Mouse (Mus musculus) gastrocnemius, adult 18-20 months (tissue): ENCODE data around the gene Olfr1214. TPM values are rescaled to one million over a fixed set of nuclear protein-coding genes. Genes with fewer than 3 reads are reported as not detected.
"Not testable (repeated sequence)": the region's sequence is repeated elsewhere in the genome, so short reads cannot be mapped to it uniquely, and the experiment has no call there.

Source experiments
- DNase-seq: peaks from one replicate; pipeline ENCODE4 v3.0.0; 2021; ENCODE audit warnings: low spot score
- long read RNA-seq, 2 experiments: library from polyadenylated mRNA; stranded (forward); transcript quantifications; one replicate each; pipeline ENCODE4 v2.0.0; 2021
- total RNA-seq, 2 experiments: library from RNA; stranded (reverse); gene quantifications; 2 replicates each; pipeline ENCODE4 v1.2.3; 2021

Olfr1214 gene
- not detected for total RNA-seq
- long read RNA-seq, experiment 1, result 0 reads
- long read RNA-seq, experiment 2, result 0 reads

- no peak for DNase-seq
These were observed at the start of gene Olfr1214 for GRCm38 (mm10) chr2:88992553-88992952. TSS of gene Olfr1214 (minus strand) at chr2:88992653.

- DNase-seq, result no peak
These were observed 39.5 kb upstream of the Olfr1214 start, which contains the start of gene Olfr1217 for GRCm38 (mm10) chr2:89031965-89032364. TSS of gene Olfr1217 (minus strand) at chr2:89032065.

- not testable (repeated sequence) for DNase-seq
These were observed 29.0 kb upstream of the Olfr1214 start for GRCm38 (mm10) chr2:89021436-89021835.

- no peak for DNase-seq
These were observed 25.8 kb upstream of the Olfr1214 start, which contains the start of gene Olfr1216 for GRCm38 (mm10) chr2:89018240-89018639. TSS of gene Olfr1216 (minus strand) at chr2:89018340.

GRCm38 (mm10) chr2:89006873-89007272, 14.4 kb upstream of the Olfr1214 start, which contains the start of gene Olfr1215:
TSS of gene Olfr1215 (minus strand) at chr2:89006973.
- no peak for DNase-seq

GRCm38 (mm10) chr2:88980181-88980580, 12.3 kb downstream of the Olfr1214 start, which contains the start of gene Gm13762:
TSS of gene Gm13762 (minus strand) at chr2:88980281.
- DNase-seq, result no peak

GRCm38 (mm10) chr2:88953669-88954068, 38.8 kb downstream of the Olfr1214 start, which contains the start of gene Olfr1212:
TSS of gene Olfr1212 (plus strand) at chr2:88953969.
- no peak for DNase-seq

- no peak for DNase-seq
These were observed 54.4 kb downstream of the Olfr1214 start, which contains the start of gene Olfr1211 for GRCm38 (mm10) chr2:88938011-88938410. TSS of gene Olfr1211 (minus strand) at chr2:88938111.

Other genes with a start within 250 kb of the Olfr1214 start
- gene Olfr1198, start 241.3 kb downstream of the Olfr1214 start, total RNA-seq, result not detected
- gene Olfr1199, start 232.2 kb downstream of the Olfr1214 start, total RNA-seq, result not detected
- gene Olfr1200, start 222.2 kb downstream of the Olfr1214 start, total RNA-seq, result not detected
- not detected for gene Olfr1201, start 199.6 kb downstream of the Olfr1214 start, total RNA-seq
- not detected for gene Olfr1202, start 178.2 kb downstream of the Olfr1214 start, total RNA-seq
- gene Olfr1205, start 162.9 kb downstream of the Olfr1214 start, total RNA-seq, result not detected
- not detected for gene Olfr1204, start 143.4 kb downstream of the Olfr1214 start, total RNA-seq
- not detected for gene Olfr1206, start 129.4 kb downstream of the Olfr1214 start, total RNA-seq
- not detected for gene Olfr1208, start 90.3 kb downstream of the Olfr1214 start, total RNA-seq
- gene Olfr1209, start 77.5 kb downstream of the Olfr1214 start, total RNA-seq, result not detected
- gene Olfr1211, start 54.5 kb downstream of the Olfr1214 start, total RNA-seq, result not detected
- not detected for gene Olfr1212, start 38.7 kb downstream of the Olfr1214 start, total RNA-seq
- not detected for gene Gm13762, start 12.4 kb downstream of the Olfr1214 start, total RNA-seq
- gene Olfr1215, start 14.3 kb upstream of the Olfr1214 start, total RNA-seq, result not detected
- not detected for gene Olfr1216, start 25.7 kb upstream of the Olfr1214 start, total RNA-seq
- gene Olfr1217, start 39.4 kb upstream of the Olfr1214 start, total RNA-seq, result not detected
- gene Olfr1218, start 68.5 kb upstream of the Olfr1214 start, total RNA-seq, result not detected
- not detected for gene Olfr1219, start 90.9 kb upstream of the Olfr1214 start, total RNA-seq
- gene Olfr1220, start 114.2 kb upstream of the Olfr1214 start, total RNA-seq, result not detected
- gene Olfr1221, start 124.6 kb upstream of the Olfr1214 start, total RNA-seq, result not detected
- gene Olfr1222, start 140.4 kb upstream of the Olfr1214 start, total RNA-seq, result not detected
- gene Olfr1223, start 158.9 kb upstream of the Olfr1214 start, total RNA-seq, result not detected
- gene Olfr1224-ps1, start 171.4 kb upstream of the Olfr1214 start, total RNA-seq, result not detected
- gene Olfr1225, start 182.0 kb upstream of the Olfr1214 start, total RNA-seq, result not detected
- gene Olfr1226, start 207.4 kb upstream of the Olfr1214 start, total RNA-seq, result not detected